Mouse (Mus musculus): Measurements from ENCODE around the gene Zfp865.

Gene Zfp865

GRCm38 (mm10) chr7:5080815-5081214, 60.6 kb downstream of the Zfp865 start:
- DNase-seq (ENCODE audit: low spot score in 2 of 2) = no peak

GRCm38 (mm10) chr7:5081241-5081640, 61.1 kb downstream of the Zfp865 start:
- DNase-seq (ENCODE audit: low spot score in 2 of 2) = peak in 1 of 2 experiments; percentile 40

GRCm38 (mm10) chr7:5081939-5082338, 61.8 kb downstream of the Zfp865 start:
- no peak for DNase-seq (ENCODE audit: low spot score in 2 of 2)

GRCm38 (mm10) chr7:5083325-5084105, 63.3 kb downstream of the Zfp865 start:
- no peak for DNase-seq (ENCODE audit: low spot score in 2 of 2)

- no peak for DNase-seq (ENCODE audit: low spot score in 2 of 2)
Observed at GRCm38 (mm10) chr7:5085512-5085911, 65.3 kb downstream of the Zfp865 start.
